Mouse (Mus musculus) spleen, postnatal 10 days (tissue): ENCODE measurements around the gene Ryr2.
"Not testable (repeated sequence)": the region's sequence is repeated elsewhere in the genome, so short reads cannot be mapped to it uniquely, and the experiment has no call there.

Experiments
- DNase-seq, 2 experiments: peaks; one replicate each; pipeline ENCODE4 v3.0.0; 2021 to 2022; ENCODE audit warnings: low spot score in 2 of 2

Gene Ryr2

GRCm38 (mm10) chr13:12106662-12107632 is at the start of gene Ryr2:
Gene Ryr2, minus strand, starts transcription at chr13:12106945.
- DNase-seq = peak in 1 of 2 experiments; percentile 44

- no peak for DNase-seq
Observed at GRCm38 (mm10) chr13:12153922-12154321, 47.2 kb upstream of the Ryr2 start.

- DNase-seq = no peak
Observed at GRCm38 (mm10) chr13:12146918-12147507, 40.3 kb upstream of the Ryr2 start.

- DNase-seq = no peak
Observed at GRCm38 (mm10) chr13:12146402-12146801, 39.7 kb upstream of the Ryr2 start.

GRCm38 (mm10) chr13:12143347-12143746 is 36.6 kb upstream of the Ryr2 start:
- no peak for DNase-seq

GRCm38 (mm10) chr13:12136461-12136860 is 29.7 kb upstream of the Ryr2 start:
- not testable (repeated sequence) for DNase-seq

- DNase-seq = no peak
Observed at GRCm38 (mm10) chr13:12133549-12133948, 26.8 kb upstream of the Ryr2 start.

GRCm38 (mm10) chr13:12132160-12132710 is 25.5 kb upstream of the Ryr2 start:
- DNase-seq = no peak

GRCm38 (mm10) chr13:12129121-12129520 is 22.4 kb upstream of the Ryr2 start:
- DNase-seq = no peak

- DNase-seq = no peak
Observed at GRCm38 (mm10) chr13:12126099-12126498, 19.4 kb upstream of the Ryr2 start.

GRCm38 (mm10) chr13:12124940-12125540 is 18.3 kb upstream of the Ryr2 start:
- DNase-seq = no peak

- no peak for DNase-seq
Observed at GRCm38 (mm10) chr13:12115551-12115950, 8.8 kb upstream of the Ryr2 start.

- no peak for DNase-seq
Observed at GRCm38 (mm10) chr13:12114816-12115215, 8.1 kb upstream of the Ryr2 start.

- no peak for DNase-seq
Observed at GRCm38 (mm10) chr13:12108955-12109354, 2.2 kb upstream of the Ryr2 start.

- DNase-seq = no peak
Observed at GRCm38 (mm10) chr13:12105830-12106628, 716 bp downstream of the Ryr2 start.

GRCm38 (mm10) chr13:12105231-12105829 is 1.4 kb downstream of the Ryr2 start:
- no peak for DNase-seq

GRCm38 (mm10) chr13:12104318-12104717 is 2.4 kb downstream of the Ryr2 start:
- no peak for DNase-seq

GRCm38 (mm10) chr13:12103017-12103416 is 3.7 kb downstream of the Ryr2 start:
- no peak for DNase-seq

- DNase-seq = no peak
Observed at GRCm38 (mm10) chr13:12099446-12099845, 7.3 kb downstream of the Ryr2 start.

- no peak for DNase-seq
Observed at GRCm38 (mm10) chr13:12098981-12099380, 7.8 kb downstream of the Ryr2 start.

- DNase-seq = no peak
Observed at GRCm38 (mm10) chr13:12096382-12096932, 10.3 kb downstream of the Ryr2 start.
